Comparison of ENCODE assay signal across 8 mouse cellular contexts in the genomic region with DNA sequence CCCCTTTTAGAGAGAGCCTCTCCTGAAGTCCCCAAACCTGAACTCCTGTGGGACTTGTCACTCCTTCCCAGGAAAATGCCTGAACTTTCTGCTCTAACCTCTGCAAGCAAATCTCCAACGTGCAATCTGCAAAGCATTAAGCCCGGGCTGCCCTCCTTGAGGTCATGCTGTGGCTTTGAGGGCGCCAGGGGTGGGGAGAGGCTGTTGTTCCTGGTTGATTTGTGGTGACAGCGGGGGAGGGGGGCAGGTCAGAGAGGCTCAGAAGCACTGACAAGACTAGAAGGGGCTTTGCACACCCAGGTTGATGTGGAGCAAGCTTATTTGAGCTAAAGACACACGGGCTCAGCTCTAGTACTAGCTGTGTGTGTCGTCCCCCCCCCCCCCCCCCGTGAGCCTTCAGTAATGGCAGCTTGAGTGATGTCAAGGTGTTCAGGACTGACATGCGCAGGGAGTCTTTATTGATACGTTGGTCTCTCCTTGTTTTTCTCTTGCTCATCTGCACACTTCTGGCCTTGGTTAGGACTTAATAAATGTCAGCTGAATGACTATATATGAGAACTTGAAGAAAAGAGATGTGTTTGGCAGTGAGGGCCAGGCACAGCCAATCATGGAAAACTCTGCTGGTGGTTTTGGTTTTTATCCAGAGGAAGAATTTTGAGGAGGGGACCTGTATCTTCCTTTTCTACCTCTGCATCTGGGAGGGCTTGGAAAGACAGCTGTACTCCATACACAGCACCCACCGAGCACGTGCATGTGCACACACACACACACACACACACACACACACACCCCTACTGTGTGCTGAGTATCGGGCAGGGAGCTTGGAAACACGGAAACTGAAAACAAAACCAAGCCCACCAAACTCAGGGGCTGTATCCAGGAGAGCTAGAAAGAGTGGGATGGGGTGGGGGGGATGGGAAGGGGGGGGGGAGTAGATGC. TPM values are rescaled to one million over a fixed set of nuclear protein-coding genes. Genes with fewer than 3 reads are reported as not detected.
DNase-seq lines count a peak whose midpoint lies in the region; ATAC-seq and TF ChIP-seq lines count a peak whose summit lies in the region.
"Had no signal": no experiment of that assay in that cellular context is flagged by ENCODE, and none has a peak within 500 bp of the region (broad histone marks: within the 10 kb centered on the region; RNA-seq: fewer than 3 reads in every experiment).

No protein-coding gene starts in this region.

- H3K9me3 ChIP-seq in hindbrain, postnatal 0 days (ENCODE audit: low read length) = no peaks in the 10 kb centered on the region
- no peaks in the 10 kb centered on the region for H3K9me3 ChIP-seq in midbrain, embryonic 12.5 days

- peak; percentile 5; the same call in 1 of the 2 replicates for ATAC-seq in hindbrain, postnatal 0 days
- ATAC-seq in midbrain, embryonic 12.5 days (ENCODE audit: low FRiP score, low read depth) = peak; percentile 16; the same call in 1 of the 2 replicates

- no peak for TF ChIP-seq CTCF in hindbrain, postnatal 0 days (IDR thresholded peaks at IDR 0.05; ENCODE audit: low read depth)

- no peaks in the 10 kb centered on the region for H3K36me3 ChIP-seq in hindbrain, postnatal 0 days (ENCODE audit: insufficient read depth, low read length)
- no peaks in the 10 kb centered on the region for H3K36me3 ChIP-seq in midbrain, embryonic 12.5 days

- peak overlapping the region; percentile 65 for H3K4me2 ChIP-seq in hindbrain, postnatal 0 days (ENCODE audit: low read depth, low read length)
- H3K4me2 ChIP-seq in midbrain, embryonic 12.5 days (replicated peaks) = peak overlapping the region; percentile 54

- peak overlapping the region; percentile 25 for H3K4me3 ChIP-seq in hindbrain, postnatal 0 days (ENCODE audit: low read length)
- H3K4me3 ChIP-seq in midbrain, embryonic 12.5 days = peak overlapping the region; percentile 27
- H3K4me3 ChIP-seq: erythroblast, embryonic 14.5 days had no signal

- 9% methylated on average over 13 of the region's 13 CpGs for WGBS in hindbrain, postnatal 0 days
- under 1% methylated on average over 13 of the region's 13 CpGs for WGBS in midbrain, embryonic 12.5 days

- H3K9ac ChIP-seq in hindbrain, postnatal 0 days (replicated peaks; ENCODE audit: low read length) = peak overlapping the region; percentile 34; the same call in 1 of the 2 replicates
- peak overlapping the region; percentile 46; the same call in 1 of the 2 replicates for H3K9ac ChIP-seq in midbrain, embryonic 12.5 days (replicated peaks)

- peaks cover 11% of the 10 kb centered on the region; the same call in 1 of the 2 replicates for H3K4me1 ChIP-seq in hindbrain, postnatal 0 days (ENCODE audit: insufficient read depth, low read length)
- H3K4me1 ChIP-seq in midbrain, embryonic 12.5 days = peaks cover 62% of the 10 kb centered on the region

- peak; percentile 8 for DNase-seq in lung, postnatal 36 days
- no peak for DNase-seq in lung, adult 18-20 months
- DNase-seq in embryo, embryonic 10 days (ENCODE audit: low spot score) = peak; percentile 92
- peak; percentile 10 for DNase-seq in hindbrain, postnatal 0 days (ENCODE audit: low spot score)
- DNase-seq in layer of hippocampus, postnatal 14 days (ENCODE audit: low spot score in 2 of 2) = no peak
- DNase-seq in gastrocnemius, postnatal 10 days = no peak

- no peaks in the 10 kb centered on the region for H3K27me3 ChIP-seq in hindbrain, postnatal 0 days (ENCODE audit: insufficient read depth, low read length)
- no peaks in the 10 kb centered on the region for H3K27me3 ChIP-seq in midbrain, embryonic 12.5 days

- H3K27ac ChIP-seq in hindbrain, postnatal 0 days = peak overlapping the region; percentile 54; the same call in 1 of the 2 replicates
- H3K27ac ChIP-seq in midbrain, embryonic 12.5 days (replicated peaks) = peak overlapping the region; percentile 92

RNA-seq across cellular contexts. Expression of gene Cpa5, which starts 6.5 kb away (rescaled TPM):
- total RNA-seq in hindbrain, postnatal 0 days (2014; rRNA removed) = not detected in 2 replicates
- 0.14 TPM in 1 of 2 replicates, not detected in the other for polyA plus RNA-seq in hindbrain, postnatal 0 days (2015; fragmentation: Nextera tagmentation; extraction: Ambion mirVana)
- polyA plus RNA-seq in midbrain, embryonic 12.5 days (2016; fragmentation: Nextera tagmentation; extraction: Ambion mirVana) = 0.14 and 0.30 TPM in 2 replicates
- not detected for total RNA-seq in layer of hippocampus, postnatal 14 days (2021)
- under 1 TPM; 0.78 to 0.93 TPM for total RNA-seq in gastrocnemius, postnatal 10 days (2021)
- polyA plus RNA-seq: erythroblast, embryonic 14.5 days had no signal

RNA-seq across cellular contexts. Expression of gene Cpa1, which starts 21.7 kb away (rescaled TPM):
- total RNA-seq in hindbrain, postnatal 0 days (2014; rRNA removed) = 0.68 and 0.84 TPM in 2 replicates
- polyA plus RNA-seq in hindbrain, postnatal 0 days (2015; fragmentation: Nextera tagmentation; extraction: Ambion mirVana) = 0.40 and 0.68 TPM in 2 replicates
- polyA plus RNA-seq in midbrain, embryonic 12.5 days (2016; fragmentation: Nextera tagmentation; extraction: Ambion mirVana) = 0.42 TPM in 1 of 2 replicates, not detected in the other
- not detected for total RNA-seq in layer of hippocampus, postnatal 14 days (2021)
- total RNA-seq in gastrocnemius, postnatal 10 days (2021) = under 1 TPM in 1 of 2 experiments, not detected in 1; 0.19 TPM
- polyA plus RNA-seq: erythroblast, embryonic 14.5 days had no signal

RNA-seq across cellular contexts. Expression of gene Cpa4, which starts 49.1 kb away (rescaled TPM):
- total RNA-seq in hindbrain, postnatal 0 days (2014; rRNA removed) = 0.11 and 0.16 TPM in 2 replicates
- polyA plus RNA-seq in hindbrain, postnatal 0 days (2015; fragmentation: Nextera tagmentation; extraction: Ambion mirVana) = 0.45 and 0.53 TPM in 2 replicates
- 1.6 and 1.9 TPM in 2 replicates for polyA plus RNA-seq in midbrain, embryonic 12.5 days (2016; fragmentation: Nextera tagmentation; extraction: Ambion mirVana)
- not detected for total RNA-seq in layer of hippocampus, postnatal 14 days (2021)
- total RNA-seq in gastrocnemius, postnatal 10 days (2021) = 1 to 10 TPM in 1 of 2 experiments, under 1 TPM in 1; 0.80 to 1.2 TPM
- polyA plus RNA-seq: erythroblast, embryonic 14.5 days had no signal

Comparison
In these comparisons a context has a peak if more than half of its experiments do, and no peak if none do; other contexts are left out.
1. DNase-seq: peak in lung, postnatal 36 days (single experiment), embryo, embryonic 10 days (single experiment) and hindbrain, postnatal 0 days (single experiment); none in lung, adult 18-20 months (0 of 2), layer of hippocampus, postnatal 14 days (0 of 2) and gastrocnemius, postnatal 10 days (single experiment).